Mouse (Mus musculus) brain, embryonic 18.5 days (tissue): Measurements from ENCODE around the gene Timp2.
A peak's percentile ranks its signal among the peaks of the same experiment; 100 is the strongest.

Experiments
- DNase-seq: peaks from one replicate; pipeline ENCODE4 v3.0.0-alpha.2; 2012; ENCODE audit warnings: low read depth, low spot score

Gene Timp2

DNA sequence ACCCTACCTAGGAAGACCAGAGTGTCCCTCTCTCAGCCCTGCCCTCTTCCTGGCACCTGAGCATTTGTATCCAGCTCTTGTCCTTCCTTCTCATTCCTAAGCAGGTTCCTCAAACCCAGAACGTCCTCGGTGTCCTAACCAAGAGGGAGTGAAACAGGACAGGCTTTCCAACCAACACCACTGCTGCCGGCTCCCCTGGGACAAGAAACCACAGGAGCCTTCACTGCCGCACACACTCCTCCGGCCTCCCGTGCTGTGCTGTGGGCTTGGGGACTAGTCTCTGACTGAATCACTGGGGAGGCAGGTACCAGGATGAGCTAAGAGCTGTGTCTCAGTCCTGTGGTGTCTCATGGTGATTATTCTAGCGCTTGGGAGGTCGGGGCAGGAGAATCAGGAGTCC is 14.1 kb upstream of the Timp2 start:
- no peak for DNase-seq

DNA sequence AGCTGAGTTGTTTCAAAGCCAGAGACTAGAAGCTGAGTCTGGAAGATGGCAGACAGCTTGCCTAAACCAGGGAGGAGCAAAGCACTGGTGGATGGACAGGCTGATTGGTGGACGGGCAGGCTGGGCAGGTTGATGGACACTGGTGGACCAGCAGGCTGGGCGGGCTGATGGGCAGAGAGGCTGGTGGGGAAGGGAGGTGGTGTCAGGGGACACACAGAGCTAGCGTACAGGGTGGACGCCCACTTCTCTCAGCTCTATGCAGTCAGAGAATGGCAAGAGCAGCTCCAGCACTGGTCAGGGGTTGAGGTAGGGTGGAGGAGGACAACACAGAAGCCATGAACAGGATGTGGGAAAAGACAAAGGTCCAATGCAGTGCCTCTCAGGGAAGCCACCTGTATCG is 13.7 kb upstream of the Timp2 start:
- DNase-seq = no peak

DNA sequence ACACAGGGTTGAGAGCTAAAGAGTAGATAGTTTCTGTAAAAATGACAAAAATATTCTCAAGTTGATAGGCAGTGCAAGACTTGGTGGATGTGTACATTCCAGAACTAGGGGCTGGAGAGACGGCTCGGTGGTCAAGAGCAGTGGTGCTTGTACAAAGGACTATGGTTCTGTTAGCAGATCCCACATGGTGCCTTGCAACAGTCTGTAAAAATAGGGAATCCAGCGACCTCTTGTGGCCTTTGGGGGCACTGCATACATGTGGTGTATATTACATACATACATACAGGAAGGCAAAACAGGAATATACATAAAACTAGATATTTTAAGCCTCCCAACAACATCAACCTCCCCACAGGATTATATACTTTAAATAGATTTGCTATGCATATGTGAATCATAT is 12.8 kb upstream of the Timp2 start:
- DNase-seq = no peak

DNA sequence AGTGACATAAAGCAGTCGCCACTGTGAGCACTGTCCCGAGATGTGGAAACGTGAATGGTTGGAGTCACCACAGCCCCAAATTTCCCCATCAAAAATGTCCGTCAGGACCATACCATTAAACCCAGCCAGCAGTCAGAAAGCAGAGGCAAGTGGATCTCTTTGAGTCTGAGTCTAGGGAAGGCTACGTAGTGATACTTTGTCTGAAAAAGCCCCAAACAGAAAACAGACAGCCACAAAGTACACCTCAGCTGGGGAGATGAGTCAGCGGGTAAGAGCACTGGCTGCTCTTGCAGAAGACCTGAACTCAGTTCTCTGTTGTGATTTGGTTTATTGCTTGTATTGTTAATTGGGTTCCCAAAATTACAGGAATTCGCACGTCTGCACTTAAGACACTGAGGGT is 11.0 kb upstream of the Timp2 start:
- DNase-seq = no peak

DNA sequence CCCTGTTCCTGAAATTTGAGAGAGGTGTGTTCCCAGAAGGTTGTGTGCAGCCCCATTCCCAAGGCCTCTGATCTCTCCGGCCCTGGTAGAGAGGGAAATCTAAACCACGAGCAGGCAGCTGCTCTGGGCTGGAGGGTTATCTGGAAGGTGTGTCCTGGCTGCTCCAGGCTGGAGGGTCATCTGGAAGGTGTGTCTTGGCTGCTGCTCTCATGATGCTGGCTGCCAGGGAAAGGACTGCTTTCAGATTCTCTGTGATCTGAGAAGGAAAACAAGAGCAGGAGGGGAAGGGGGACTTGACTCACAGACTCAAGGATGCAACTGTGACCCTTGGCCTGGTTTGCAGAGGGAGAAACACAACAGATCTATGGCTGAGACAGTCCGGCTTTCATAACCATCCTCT is 10.6 kb upstream of the Timp2 start:
- no peak for DNase-seq

DNA sequence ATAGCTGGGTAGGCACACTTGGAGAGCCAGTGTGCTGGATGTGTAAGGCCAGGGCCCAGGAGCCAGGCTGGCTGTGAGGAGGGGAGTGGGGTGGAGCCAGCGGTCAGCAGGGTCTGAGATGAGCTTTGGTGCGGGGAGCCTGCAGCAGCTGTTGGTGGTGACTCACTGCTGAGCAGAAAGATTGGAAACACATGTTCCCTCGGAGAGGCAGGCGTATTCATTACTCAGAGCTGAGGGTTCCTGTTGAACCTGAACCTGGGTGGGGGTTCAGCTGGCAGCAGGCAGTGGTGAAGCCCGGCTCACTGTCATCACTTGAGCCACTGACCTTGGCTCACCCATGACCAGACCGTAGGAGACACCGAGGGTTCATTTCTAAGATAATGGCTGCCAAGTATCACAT is 9.6 kb upstream of the Timp2 start:
- no peak for DNase-seq

DNA sequence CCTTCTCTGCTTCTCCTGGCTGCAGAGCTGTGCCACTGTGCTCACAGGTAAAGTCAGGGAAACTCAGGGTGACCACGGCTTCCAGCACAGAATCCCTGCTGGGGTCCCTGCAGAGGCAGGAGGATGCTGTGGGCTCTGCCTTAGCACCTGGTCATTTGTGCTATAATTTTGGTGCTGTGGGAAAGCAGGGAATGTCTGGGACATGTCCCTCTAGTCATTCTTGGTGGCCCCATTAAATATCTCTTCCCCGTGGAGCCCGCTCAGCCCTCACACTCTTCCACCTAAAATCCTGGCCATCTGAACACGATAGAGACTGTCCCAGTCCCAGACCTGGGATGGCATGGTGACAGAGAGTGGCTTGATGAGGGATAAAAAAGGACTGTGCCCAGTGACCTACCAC is 8.5 kb upstream of the Timp2 start:
- DNase-seq = no peak

DNA sequence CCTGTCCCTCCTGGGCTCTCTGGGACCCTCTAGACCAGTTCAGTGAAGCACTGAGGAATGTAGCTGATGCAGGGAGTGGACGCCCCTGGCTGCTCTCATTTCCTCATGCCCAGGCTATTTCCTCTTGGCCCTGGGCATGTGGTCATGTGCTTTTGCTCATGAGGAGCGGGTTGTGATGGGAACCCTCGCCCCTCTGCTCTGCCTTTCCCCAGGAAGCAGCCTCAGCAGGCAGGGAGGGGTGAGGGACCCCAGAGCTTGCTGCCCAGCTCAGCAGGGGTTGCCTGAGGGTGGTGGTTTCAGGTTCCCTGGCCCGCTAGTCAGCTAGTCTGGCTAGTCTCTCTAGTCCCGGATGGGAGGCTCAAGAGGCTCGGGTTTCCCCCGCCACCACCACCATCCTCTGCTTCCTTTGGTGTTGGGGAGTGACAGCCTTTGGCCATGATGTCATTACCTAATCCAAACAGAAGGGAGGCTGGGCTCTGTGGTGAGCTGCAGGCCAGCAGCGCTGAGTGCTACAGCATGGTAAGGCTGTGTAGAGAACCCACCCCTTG is 7.5 kb upstream of the Timp2 start:
- DNase-seq = no peak

DNA sequence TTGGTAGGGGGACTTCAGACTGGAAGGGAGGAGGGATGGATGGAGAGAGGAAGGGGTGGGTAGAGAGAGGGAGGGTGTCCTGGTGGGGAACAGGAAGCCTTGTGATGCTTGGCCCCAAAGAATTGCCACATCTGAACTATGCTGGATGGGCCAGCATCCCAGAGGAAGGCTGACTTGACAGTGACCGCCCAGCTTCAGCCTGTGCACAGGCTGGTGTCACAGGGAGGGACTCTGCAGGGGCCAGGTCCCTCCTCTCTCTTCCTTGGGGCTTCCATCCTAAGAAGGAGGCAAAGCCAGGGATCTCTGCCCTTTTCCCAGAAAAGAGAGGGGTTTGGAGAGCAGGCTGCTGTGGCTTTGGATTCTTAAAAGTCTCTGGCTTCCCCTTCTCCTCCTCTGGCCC is 7.0 kb upstream of the Timp2 start:
- DNase-seq = no peak

DNA sequence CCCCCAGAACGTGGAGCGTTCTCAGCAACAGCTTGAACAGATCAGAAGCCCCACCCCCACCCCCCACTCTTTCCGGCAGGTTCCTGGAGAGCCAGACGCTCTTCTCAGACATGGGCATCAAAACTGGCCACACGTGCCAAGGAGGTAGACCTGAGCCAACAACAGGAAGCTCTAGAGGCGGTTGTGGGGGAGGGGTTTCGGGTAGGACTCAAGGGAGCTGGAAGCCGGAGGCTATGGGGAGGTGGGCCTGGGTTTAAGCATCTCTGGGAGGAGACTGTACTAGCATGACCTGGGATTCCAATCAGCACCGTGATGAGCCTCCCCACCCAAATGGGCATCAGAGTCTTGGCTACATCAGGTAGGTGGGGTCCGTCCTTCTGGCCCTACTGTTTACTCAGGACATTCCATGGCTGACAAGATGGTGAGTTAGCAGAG is 5.4 kb upstream of the Timp2 start:
- DNase-seq = no peak

DNA sequence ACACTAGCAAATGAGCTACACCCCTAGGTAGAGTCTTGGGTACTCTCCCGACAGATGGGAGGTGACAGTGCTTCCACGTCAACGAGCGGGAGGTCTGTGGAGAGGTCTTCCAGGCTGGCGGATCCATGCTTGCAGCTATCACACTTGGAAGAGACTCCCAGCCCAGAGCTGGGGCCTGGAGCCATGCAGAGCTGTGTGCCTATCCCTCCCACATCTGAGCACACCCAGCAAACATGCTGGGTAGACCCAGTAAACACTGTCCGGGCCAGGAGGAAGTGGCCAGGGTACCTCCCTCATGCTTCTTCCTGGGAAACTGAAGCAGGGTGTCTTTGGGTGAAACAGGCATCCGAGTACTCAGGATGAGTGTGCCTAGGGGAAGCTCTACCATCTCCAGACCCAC is 5.0 kb upstream of the Timp2 start:
- DNase-seq = no peak

DNA sequence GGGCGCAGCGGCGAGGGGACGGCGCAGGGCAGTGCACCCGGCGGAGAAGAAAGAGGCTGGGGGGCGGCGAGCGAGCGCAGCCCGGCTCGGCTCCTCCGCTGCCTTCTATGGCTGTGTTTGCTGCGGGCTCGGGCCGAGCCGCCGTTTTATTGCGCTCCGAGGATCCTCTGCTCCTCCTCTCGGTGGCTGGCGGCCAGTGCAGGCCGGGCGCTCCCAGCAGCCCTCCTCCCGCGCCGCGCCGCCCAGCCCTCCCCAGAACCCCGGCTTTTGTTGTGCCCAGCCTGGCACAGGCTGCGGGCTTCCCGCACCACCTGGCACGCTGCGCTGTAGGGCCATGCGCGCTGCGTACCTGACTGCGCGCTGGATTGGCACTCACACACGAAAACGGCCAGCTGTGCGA is 335 bp downstream of the Timp2 start:
- DNase-seq = peak; percentile 61

DNA sequence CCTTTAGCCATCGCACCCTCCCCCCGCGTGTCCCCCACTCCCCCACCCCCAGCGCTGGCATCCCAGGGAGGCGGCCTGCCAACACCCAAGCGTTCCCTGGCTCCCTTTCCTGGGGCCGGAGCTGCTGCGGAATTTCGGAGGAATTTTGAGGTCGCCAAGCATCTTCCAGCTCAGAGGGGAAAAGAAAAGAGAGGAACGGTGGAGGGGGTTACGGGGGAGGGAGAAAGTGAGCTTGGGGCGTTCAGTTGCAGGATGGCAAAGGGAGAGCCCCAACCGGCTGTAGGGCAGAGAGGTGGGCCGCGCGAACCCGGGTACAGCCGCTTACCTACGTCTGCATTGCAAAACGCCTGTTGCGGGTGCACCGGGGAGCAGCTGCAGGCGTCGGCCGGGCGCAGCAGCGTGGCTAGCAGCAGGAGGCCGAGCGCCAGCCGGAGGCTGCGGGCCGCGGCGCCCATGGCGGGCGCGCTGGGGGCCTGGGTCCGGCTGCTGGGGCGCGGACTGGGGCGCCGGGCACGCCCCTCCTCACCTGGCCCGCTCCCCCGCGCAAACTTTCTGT is 826 bp downstream of the Timp2 start:
- DNase-seq = no peak

DNA sequence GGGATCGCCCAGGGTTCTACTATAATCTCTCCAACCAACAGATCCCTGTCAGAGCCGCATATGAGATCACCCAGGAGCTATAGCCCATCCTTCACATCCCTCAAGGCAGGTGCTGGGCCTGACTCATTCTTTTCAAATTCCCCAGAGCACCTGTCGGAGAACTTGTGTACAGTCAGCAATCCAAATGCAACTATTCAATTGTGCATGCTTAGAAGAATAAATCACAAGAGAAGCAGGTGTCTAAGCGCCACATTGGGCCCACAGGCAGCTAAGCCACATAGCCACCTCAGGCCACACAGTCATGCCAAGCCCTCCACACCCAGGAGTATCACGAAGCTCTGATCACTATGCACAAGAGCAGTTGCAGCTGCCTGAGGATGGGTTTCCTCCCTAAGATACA is 6.0 kb downstream of the Timp2 start:
- no peak for DNase-seq

DNA sequence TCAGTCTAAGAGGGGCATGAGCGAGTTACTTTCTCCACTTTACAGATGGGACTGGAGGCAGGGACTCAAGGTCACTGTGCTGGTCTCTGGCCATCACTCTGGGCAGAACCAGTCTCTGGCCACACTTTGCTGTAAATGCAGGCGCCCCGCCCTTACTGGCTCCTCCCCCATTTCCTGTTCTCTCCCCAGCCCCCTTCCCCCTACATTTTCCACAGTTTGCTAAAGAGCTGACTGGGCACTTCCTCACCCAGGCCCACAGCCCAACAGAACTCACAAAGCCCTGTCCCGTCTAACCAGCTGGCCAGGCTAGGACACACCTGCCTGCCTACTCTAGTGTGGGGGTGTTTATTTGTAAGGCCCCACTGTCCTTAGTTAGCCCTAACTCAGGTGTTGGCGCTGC is 6.7 kb downstream of the Timp2 start:
- no peak for DNase-seq

DNA sequence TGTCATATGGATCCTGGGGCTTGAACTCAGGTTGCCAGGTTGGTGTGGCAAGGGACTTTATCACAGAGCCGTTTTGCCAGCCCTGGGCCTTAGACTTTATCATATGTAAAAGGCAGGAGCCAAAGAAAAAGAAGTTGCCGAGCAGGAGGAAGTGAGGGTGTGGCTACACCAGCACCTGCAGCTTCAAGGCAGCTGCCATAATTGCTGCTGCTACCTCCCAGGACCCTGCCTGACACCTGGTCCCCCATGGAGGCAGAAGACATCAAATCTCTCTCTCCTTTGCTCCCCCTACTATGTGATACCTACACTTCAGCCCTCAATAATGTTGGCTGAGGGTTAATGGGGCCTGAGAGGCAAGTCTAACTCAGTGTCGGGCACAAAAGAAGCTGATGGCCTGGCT is 7.1 kb downstream of the Timp2 start:
- no peak for DNase-seq

DNA sequence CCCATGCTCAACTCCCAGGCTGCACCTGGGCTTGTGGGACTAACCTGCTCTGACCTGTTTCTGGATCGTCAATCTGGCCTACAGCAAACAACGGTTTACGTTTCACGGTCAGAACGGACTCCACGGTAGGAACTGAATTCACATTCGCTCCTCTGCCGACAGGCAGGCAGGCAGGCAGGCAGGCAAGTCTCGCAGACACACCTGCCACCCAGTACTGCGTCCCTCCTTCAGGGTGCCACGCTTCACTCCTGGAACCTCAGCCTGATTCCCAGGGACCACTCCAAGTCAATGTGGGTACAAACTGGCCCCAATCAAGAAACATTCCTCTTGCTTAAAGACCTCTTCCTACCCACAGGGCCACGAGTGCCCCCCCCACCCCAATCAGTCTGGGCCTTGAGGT is 7.6 kb downstream of the Timp2 start:
- no peak for DNase-seq

DNA sequence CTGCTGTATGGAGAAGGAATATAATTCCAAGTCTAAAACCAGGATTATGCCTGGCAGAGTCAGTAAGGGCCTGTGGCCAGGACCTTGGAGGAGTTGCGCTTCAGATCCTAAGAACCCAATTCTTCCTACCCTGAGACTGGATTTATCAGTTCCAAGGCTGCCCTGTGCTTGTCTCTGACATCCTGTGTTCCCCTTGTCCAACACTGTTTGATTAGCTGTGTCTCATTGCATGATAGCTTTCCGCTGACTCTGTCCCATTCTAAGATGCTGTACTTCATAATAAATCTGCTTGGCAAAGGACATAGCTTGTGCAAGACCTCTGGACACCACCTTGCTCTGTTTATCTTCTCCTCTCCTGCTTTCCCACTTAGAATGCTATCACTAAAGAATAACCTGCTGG is 8.1 kb downstream of the Timp2 start:
- DNase-seq = no peak

DNA sequence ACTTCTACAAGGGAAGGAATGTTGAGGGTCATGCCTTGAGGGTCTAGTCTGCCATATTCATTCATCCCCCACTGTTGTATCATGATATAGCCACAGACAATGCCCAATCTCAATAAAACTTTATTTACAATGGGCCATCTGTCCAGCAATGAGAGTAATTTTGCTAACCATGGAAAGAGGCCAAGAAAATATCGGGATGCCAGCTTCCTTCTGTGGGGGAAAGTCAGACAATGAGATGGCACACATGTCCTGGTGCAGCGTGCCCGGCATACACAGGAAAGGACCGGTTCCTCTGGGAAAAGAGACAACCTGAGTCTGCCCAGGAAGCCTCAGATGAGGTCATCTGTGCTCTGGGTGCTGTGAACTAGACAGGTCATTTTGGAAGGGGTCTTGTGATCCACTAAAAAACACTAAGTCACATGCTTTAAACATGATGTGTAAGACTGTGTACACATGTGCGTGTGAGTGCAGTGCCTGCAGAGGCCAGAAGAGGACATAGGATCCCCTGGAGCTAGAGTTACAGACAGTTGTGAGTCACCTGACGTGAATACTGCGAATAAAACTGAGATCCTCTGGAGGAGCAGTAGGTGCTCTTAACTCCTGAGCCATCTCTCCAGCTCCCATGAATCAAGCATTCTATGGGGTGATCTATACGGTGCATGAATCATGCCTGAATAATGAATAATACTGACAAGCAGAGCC is 9.0 kb downstream of the Timp2 start:
- no peak for DNase-seq

DNA sequence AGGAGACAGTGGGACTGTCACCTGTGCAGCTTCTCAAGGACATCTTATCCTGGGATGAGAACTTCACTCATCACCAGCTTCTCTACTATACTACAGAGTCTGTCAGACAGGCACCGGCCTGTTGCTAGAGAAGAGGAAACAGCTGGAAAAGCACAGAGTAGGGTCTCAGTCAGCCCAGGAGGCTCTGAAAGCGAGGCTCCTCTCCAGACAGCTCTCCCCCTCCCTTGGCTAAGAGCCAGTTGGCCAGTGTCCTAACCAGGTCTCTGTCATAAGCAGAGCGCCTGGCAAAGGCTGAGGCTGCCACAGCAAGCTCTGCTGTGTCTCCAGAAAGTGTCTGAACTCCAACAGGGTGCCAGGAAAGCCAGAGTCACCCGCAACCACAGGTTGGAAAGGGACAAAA is 9.8 kb downstream of the Timp2 start:
- DNase-seq = no peak

DNA sequence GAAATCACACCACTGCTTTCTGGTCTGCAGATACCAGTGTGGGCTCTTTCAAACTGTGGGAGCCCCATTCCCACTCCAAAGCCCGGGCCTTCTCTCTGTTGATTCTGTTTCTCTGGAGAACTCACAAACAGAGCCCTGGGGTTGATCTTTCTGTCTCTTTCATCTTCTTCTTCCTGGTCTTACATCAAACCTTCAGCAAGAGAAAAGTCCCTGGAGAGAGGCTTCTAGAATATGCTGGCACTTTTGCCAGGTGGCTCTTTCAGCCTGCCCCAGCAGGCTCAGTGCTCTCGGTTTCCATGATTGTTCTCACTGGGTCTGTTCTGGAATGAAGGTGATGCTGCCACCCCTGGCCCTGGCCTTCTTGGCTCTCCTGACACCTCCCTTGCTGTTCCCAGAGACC is 11.9 kb downstream of the Timp2 start:
- DNase-seq = no peak

DNA sequence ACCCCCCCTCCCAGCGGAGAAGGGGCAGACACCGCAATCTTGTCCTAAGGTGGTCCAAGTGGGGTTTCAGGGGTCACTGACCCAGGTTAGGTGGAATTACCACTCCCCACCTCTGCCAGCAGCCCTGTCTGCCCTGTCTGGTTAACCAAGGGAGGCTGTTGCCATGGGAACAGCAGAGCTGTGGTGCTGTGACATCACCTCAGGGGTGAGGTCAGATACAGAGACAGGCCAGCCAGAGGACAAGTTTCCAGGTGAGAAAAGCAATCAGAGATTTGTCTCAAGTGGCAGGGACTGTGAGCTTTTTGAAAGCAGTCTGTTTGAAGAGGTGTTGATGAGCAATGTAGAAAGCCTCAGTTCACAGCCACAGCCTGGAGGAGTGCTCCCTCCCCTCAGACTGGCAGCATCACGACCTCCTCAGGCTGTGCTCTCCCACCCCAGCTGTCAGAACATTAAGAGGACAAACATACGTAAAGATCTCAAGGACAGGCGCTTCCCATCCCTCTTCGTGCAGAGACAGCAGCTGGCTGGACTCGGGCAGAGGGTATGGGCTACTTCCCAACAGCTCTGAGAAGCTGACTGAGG is 13.0 kb downstream of the Timp2 start, which contains the start of gene Cep295nl:
Gene Cep295nl (minus strand): TSS at position 101 of the 582 bp plus-strand sequence.
- no peak for DNase-seq

DNA sequence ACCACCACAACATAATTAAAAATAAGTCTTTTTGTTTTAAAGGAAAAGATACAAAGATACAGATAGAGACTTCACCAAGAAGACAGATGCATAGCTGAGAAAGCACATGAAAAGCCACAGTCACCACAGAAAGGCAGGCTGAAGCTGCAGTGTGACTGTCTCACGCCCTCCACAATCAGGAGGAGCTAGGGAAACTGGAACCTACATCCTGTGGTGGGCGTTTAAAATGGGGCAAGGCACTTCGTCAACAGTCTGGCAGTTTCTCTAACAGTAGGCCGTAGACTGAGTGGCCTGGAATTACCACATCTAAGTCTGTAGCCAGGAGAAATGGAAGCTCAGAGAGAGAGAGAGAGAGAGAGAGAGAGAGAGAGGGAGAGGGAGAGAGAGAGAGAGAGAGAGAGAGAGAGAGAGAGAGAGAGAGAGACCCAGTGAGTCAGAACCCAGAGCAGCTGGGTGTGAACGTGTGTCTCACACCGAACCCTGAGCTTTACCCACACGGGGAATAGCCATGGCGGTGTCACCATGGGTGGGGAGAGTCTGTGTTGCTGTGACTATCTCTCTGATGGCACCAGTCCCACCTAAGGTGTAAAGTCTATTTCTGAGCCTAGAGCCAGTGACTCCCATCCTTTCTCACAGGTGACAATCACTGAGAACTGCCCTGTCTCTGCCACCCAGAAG is 17.9 kb downstream of the Timp2 start:
- no peak for DNase-seq
